Mouse (Mus musculus) 3134 (cell line): ENCODE measurements at regions not wholly inside any gene's neighbourhood (a gene's known extent, or its start where the extent isn't known, plus 50 kb on each side); places are given as distances from the start of the nearest gene placed in this dataset.

Experiments
- DNase-seq: peaks from one replicate; pipeline ENCODE4 v3.0.0-alpha.2; 2011; ENCODE audit warnings: low spot score; ENCODE audit not compliant: insufficient read length; ENCODE audit errors: extremely low read depth

DNA sequence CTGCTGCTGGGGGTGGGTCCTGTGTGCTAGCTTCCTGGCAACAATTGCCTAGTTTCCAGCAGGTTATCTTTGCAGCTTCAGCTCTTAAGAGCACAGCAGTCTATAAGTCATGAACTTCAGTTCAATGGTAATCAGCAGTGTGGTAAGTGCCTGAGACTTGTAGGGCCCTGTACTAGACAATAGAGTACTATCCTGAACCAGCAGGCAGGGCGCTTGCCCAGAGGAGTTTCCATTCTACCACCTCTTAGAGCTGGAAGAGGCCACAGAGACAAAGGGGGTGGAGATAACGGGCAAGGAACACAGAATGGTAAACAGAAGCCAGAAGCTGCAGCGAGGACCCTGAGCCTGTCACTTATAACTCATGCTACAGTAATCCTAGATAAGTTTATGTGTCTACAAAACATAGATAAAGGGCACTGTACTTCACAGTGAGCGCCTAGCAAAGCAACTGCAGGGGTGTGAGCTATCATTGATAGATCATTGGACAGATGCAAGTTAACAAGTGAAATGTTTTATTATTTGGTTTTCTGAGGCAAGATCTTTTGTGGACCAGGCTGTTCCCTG lies 79.7 kb upstream of the Bcl6 start:
- DNase-seq = no peak

DNA sequence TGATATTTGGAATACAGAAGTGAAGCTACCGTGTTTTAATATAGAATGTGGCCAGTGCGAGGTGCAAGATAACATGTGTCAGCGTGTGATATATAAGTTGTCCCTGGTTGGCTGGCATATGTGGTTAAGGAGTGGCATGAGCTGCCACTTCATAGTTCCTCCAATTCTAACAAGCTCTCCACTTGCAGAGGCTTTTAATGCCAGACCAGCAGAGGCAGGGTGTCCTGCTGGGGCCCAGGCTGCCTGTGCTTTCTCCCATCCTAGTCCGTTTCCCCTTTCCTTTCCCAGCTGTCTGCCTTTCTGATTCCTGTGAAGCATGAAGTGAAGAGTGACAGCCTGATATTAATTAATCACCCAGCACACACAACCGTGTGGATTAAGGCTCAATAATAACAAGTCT lies 73.7 kb upstream of the Bcl6 start:
- no peak for DNase-seq

DNA sequence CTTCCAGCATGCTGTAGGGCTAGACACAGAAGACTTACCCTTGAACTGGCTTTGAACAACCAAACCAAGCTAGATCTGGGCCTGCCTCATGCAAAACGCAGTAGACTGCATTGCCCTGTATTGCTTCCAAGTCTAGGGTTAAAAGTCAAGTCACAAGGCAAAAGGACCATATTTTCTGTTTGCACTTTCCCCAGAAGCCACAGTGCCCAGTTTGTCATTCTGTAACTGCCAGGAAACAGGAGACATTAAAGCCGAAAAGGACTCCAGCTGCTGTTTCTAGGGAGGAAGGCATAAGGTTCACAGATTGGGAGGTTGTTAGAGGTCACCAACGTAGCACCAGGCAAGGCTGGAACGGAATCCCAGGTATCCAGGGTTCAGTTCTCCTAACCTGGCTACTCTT lies 72.8 kb upstream of the Bcl6 start:
- DNase-seq = no peak

GRCm38 (mm10) chr16:24059090-24059600 lies 70.5 kb upstream of the Bcl6 start:
- no peak for DNase-seq

GRCm38 (mm10) chr16:24056885-24057531 lies 68.4 kb upstream of the Bcl6 start:
- no peak for DNase-seq

- no peak for DNase-seq
Measured at GRCm38 (mm10) chr16:24056123-24056884, 67.7 kb upstream of the Bcl6 start.

- no peak for DNase-seq
Measured at GRCm38 (mm10) chr16:24054293-24054692, 65.6 kb upstream of the Bcl6 start.

DNA sequence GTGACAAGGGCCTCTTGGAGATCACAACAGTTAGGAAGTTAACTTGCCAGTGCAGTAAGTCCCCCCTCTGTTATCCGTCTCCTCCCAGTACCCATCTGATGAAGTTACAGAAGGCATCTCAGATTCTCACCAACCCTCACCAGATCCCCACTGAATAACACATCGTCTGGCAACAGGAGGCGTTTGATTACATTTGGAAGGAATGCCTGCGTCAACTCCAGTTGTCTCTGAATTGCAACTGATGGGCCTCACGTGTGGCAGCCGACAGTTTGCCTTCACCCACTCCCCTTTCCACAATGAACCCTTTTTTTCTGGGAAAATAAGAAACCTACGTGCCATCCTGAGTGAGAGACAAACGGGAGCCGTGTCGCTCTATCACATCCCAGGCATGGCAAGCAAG lies 64.8 kb upstream of the Bcl6 start:
- no peak for DNase-seq

DNA sequence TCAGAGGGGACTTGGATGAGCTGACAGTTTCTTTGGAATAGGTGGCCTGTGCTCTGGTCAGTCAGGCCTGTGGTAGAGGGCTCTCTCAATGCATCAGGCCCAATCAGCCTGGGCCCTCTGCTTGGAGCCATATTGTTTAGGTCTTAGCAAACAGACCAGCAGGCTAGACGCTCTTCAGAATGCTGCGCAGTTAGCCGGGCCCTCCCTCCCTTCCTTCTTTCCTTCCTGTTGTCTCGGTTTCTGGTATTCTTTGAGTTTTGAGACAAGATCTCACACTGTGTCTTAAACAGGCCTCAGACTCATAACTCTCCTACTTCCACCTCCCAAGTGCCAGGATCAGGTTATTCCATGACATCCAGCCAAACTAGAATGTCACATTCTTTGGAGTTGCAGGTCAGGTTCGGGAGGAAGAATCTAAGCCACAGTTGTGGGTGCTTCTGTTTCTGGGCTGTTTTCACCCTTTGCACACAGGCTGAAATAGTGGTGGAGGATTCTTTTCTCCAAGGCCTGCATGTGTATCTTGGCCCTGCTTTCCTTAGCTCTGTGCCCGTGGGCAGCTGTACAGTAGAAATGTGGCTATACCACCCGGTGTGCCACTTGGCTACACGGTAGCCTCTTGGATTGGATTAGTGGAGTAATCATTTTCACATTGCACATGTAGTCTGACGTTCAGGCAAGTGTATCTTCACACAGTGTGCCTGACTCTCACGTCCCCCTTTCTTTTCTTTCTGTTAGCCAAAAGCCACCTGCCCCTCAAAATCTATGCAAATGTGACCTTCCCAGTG lies 62.4 kb upstream of the Bcl6 start:
- no peak for DNase-seq

GRCm38 (mm10) chr16:24043779-24044178 lies 55.1 kb upstream of the Bcl6 start:
- DNase-seq = no peak

- DNase-seq = no peak
Measured at GRCm38 (mm10) chr16:24042977-24043376, 54.3 kb upstream of the Bcl6 start.

DNA sequence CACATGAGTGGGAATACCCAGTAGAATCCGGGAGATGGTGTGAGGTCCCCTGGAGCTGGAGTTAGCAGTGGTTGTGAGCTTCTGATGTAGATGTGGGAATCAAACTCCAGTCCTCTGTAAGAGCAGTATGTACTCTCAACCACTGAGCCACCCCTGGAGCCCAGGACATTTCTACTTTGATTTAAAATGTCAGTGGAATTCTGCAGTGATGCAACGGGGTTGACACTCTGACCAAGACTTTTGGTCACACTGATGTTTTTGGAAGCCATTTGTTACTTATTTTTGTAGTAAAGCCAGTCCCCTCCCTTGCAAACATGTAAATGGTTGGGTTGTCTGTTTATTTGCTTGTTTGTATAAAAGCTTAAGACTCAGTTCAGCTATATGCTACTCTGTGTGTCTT lies 53.6 kb upstream of the Bcl6 start:
- no peak for DNase-seq

GRCm38 (mm10) chr16:24041403-24041802 lies 52.8 kb upstream of the Bcl6 start:
- no peak for DNase-seq

DNA sequence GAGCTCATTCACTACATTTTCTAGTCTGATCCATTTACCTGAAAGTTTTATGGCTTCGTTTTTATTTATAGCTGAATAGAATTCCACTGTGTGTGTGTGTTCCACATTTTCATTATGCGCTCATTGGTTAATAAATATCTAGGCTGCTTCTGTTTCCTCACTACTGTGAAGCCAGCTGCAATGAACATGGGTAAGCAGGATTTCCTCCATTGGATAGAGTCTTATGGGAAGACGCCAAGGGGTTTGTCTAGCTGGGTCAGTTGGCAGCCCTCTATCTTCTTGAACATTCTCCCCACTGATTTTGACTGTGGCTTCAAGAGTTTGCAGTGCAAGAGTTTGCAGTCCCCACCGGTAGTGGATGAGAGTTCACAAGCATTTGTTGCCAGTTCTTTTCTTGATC lies 51.1 kb upstream of the Bcl6 start:
- no peak for DNase-seq
